Mouse (Mus musculus) liver, embryonic 15.5 days (tissue): ENCODE results near the gene Tmem106c. TPM values are rescaled to one million over a fixed set of nuclear protein-coding genes. Genes with fewer than 3 reads are reported as not detected.

Source experiments
- ATAC-seq: fragments of 200-750 bp; cut with Nextera tagmentation; 2 replicates; pipeline ENCODE4 v1.8.0; 2017; ENCODE audit warnings: moderate number of reproducible peaks, mild to moderate bottlenecking, moderate library complexity; ENCODE audit not compliant: insufficient read depth
- H3K27ac ChIP-seq: fragments of 300-500 bp; sonication (generic); replicated peaks from 2 replicates; pipeline ENCODE4 v1.5.1; 2015; ENCODE audit warnings: mild to moderate bottlenecking, inconsistent platforms
- H3K27me3 ChIP-seq: fragments of 300-500 bp; sonication (generic); 2 replicates; pipeline ENCODE4 v1.6.1; 2015; ENCODE audit warnings: mild to moderate bottlenecking, inconsistent platforms
- H3K36me3 ChIP-seq: fragments of 300-500 bp; sonication (generic); replicated peaks from 2 replicates; pipeline ENCODE4 v1.6.1; 2015; ENCODE audit warnings: moderate library complexity, mild to moderate bottlenecking, inconsistent platforms
- H3K4me1 ChIP-seq: fragments of 300-500 bp; sonication (generic); replicated peaks from 2 replicates; pipeline ENCODE4 v1.6.1; 2015; ENCODE audit warnings: inconsistent platforms
- H3K4me2 ChIP-seq: fragments of 300-500 bp; sonication (generic); 2 replicates; pipeline ENCODE4 v1.6.1; 2015; ENCODE audit warnings: moderate library complexity, mild to moderate bottlenecking, inconsistent platforms
- H3K4me3 ChIP-seq: fragments of 300-500 bp; sonication (generic); replicated peaks from 2 replicates; pipeline ENCODE4 v1.5.1; 2015; ENCODE audit warnings: mild to moderate bottlenecking, inconsistent platforms
- H3K9ac ChIP-seq: fragments of 300-500 bp; sonication (generic); 2 replicates; pipeline ENCODE4 v1.6.1; 2015; ENCODE audit warnings: moderate library complexity, mild to moderate bottlenecking, inconsistent platforms
- H3K9me3 ChIP-seq: fragments of 300-500 bp; sonication (generic); replicated peaks from 2 replicates; pipeline ENCODE4 v1.6.1; 2016; ENCODE audit warnings: inconsistent platforms
- WGBS: fragments of 180-500 bp; shearing (Covaris S2); methylation state at CpG from one replicate; pipeline ENCODE4 v1.1.7; 2015; ENCODE audit warnings: mixed read lengths; ENCODE audit not compliant: insufficient replicate concordance; 5-methylcytosine and 5-hydroxymethylcytosine counted together
- polyA plus RNA-seq: library from polyadenylated mRNA; unstranded; fragments of >200 nt; fragmentation: Nextera tagmentation; extraction: Ambion mirVana; gene quantifications from 2 replicates; pipeline ENCODE4 v1.2.1, GENCODE M21; 2015

Tmem106c gene
- polyA plus RNA-seq, 1 experiment from 2014 or later: 14.2 TPM

DNA sequence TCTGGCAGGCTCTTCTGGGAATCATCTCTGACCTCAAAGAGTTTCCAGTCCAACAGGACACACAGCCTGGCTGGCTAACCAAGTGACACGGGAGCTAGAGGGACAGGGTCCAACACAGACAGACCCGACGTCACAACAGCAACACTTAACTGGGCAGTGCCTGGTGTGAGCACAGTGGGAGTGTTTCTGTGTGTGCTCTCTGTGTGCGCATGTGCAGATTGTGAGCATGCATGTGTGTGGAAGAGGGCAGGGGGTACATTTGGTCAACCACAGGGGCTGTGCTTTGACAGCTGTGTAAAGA is 11.2 kb upstream of the Tmem106c start:
- Histone ChIP-seq H3K4me3 (no peak overlapping the region), H3K4me1 (no peaks in the 10 kb centered on the region), H3K27ac (no peak overlapping the region), H3K9ac (no peak overlapping the region), H3K4me2 (no peak overlapping the region), H3K9me3 (no peaks in the 10 kb centered on the region), H3K27me3 (peaks cover 25% of the 10 kb centered on the region; the same call in 1 of the 2 replicates), H3K36me3 (no peaks in the 10 kb centered on the region)
- no peak for ATAC-seq
- 60% methylated on average over 4 of the region's 4 CpGs for WGBS

- no peak for ATAC-seq
- Histone ChIP-seq H3K27ac (no peak overlapping the region), H3K4me2 (no peak overlapping the region), H3K4me3 (no peak overlapping the region), H3K9ac (no peak overlapping the region), H3K4me1 (no peaks in the 10 kb centered on the region), H3K36me3 (no peaks in the 10 kb centered on the region), H3K27me3 (peaks cover 25% of the 10 kb centered on the region; the same call in 1 of the 2 replicates), H3K9me3 (no peaks in the 10 kb centered on the region)
- 63% methylated on average over 8 of the region's 8 CpGs for WGBS
Measured at GRCm38 (mm10) chr15:97954671-97955070, 9.3 kb upstream of the Tmem106c start.

DNA sequence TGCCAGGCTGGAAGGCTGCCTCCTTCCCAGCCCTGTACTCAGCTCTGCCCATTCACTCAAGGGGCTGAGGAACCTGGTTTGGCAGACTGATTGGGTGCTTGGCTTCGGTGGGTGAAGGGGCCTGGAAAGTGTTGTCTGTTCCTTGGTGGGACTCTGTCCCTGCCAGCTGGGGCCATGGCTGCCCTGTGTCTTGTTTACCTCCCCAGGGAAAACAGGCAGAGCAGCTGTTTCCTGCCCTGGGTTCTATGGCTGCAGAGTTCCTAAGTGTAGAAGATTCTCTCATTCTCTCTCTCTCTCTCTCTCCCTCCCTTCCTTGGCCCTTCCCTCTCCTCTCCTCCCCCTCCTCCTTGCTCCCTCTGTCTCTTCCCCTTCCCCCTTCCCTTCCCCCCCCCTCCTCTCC is 8.7 kb upstream of the Tmem106c start:
- H3K27ac ChIP-seq: no peak overlapping the region
- ATAC-seq: no peak
- H3K9me3 ChIP-seq: no peaks in the 10 kb centered on the region
- H3K9ac ChIP-seq: no peak overlapping the region
- no peak overlapping the region for H3K4me2 ChIP-seq
- no peaks in the 10 kb centered on the region for H3K4me1 ChIP-seq
- H3K36me3 ChIP-seq: no peaks in the 10 kb centered on the region
- no peak overlapping the region for H3K4me3 ChIP-seq
- H3K27me3 ChIP-seq: peaks cover 25% of the 10 kb centered on the region; the same call in 1 of the 2 replicates
- WGBS: 60% methylated on average over 1 of the region's 1 CpGs

GRCm38 (mm10) chr15:97955742-97956141 is 8.3 kb upstream of the Tmem106c start:
- no peak overlapping the region for H3K27ac ChIP-seq
- H3K4me3 ChIP-seq: no peak overlapping the region
- H3K4me2 ChIP-seq: no peak overlapping the region
- no peaks in the 10 kb centered on the region for H3K4me1 ChIP-seq
- H3K9me3 ChIP-seq: no peaks in the 10 kb centered on the region
- WGBS: 32% methylated on average over 4 of the region's 4 CpGs
- ATAC-seq: no peak
- peaks cover 25% of the 10 kb centered on the region; the same call in 1 of the 2 replicates for H3K27me3 ChIP-seq
- H3K9ac ChIP-seq: no peak overlapping the region
- H3K36me3 ChIP-seq: no peaks in the 10 kb centered on the region

DNA sequence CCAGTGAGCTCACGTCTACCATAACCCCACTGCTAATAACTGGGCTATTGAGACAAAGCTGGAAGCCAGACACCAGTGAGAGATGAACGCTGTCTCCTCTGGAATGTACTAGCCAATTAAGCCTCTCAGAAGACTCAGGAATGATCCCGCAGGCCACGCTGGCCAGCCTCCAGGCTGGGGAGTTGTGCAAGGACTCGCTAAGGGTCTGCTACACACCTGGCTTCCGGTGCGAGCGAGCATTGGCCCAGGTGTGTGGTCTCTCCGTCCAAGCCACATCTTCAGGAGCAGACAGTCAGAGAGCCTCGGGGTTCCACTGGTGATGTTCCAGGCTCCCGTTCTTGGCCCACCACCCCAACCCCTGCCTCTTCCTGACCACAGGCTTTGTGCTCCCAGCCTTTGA is 7.6 kb upstream of the Tmem106c start:
- H3K9ac ChIP-seq: no peak overlapping the region
- no peak for ATAC-seq
- H3K9me3 ChIP-seq: no peaks in the 10 kb centered on the region
- no peaks in the 10 kb centered on the region for H3K36me3 ChIP-seq
- no peak overlapping the region for H3K27ac ChIP-seq
- WGBS: 65% methylated on average over 11 of the region's 11 CpGs
- H3K27me3 ChIP-seq: peaks cover 22% of the 10 kb centered on the region; the same call in 1 of the 2 replicates
- H3K4me1 ChIP-seq: no peaks in the 10 kb centered on the region
- H3K4me2 ChIP-seq: no peak overlapping the region
- H3K4me3 ChIP-seq: no peak overlapping the region

DNA sequence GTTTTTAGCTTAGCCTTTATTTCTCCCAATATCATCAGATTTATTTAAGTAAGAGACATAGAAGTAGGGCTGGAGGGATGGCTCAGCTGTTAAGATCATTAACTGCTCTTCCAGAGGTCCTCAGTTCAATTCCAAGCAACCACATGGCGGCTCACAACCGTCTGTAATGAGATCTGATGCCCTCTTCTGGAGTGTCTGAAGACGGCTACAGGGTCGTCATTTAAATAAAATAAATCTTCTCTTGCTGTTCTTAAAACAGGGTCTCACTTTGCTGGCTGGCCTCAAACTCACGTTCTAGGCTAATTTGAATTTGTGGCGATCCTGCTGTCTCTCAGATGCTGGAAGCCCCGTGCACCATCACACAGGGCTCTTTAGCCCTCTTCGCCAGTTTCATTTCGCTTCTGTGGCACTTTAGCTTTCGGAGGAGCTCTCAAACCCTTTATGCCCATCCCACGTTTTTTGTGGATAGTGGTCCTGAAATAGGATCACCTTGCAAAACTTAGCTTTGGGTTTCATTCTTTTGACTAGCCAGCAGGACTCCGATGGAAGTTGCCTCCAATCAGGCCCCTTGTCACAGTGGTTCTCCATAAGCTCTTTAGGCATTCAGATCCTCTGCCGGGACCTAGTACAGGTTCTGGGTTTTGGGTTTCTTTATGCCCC is 541 bp upstream of the Tmem106c start:
- no peak for ATAC-seq
- Histone ChIP-seq H3K9ac (peak overlapping the region; percentile 72), H3K27ac (0 out of 2 replicates have a peak overlapping the region, but pooled peaks have one; percentile 34), H3K27me3 (no peaks in the 10 kb centered on the region), H3K4me2 (peak overlapping the region; percentile 95), H3K36me3 (no peaks in the 10 kb centered on the region), H3K9me3 (no peaks in the 10 kb centered on the region), H3K4me3 (peak overlapping the region; percentile 72), H3K4me1 (peaks cover 18% of the 10 kb centered on the region)
- 7% methylated on average over 13 of the region's 13 CpGs for WGBS

GRCm38 (mm10) chr15:97964836-97965187 is 812 bp downstream of the Tmem106c start:
- 46% methylated on average over 7 of the region's 7 CpGs for WGBS
- H3K4me2 ChIP-seq: peak overlapping the region; percentile 95
- no peaks in the 10 kb centered on the region for H3K36me3 ChIP-seq
- peak overlapping the region; percentile 72 for H3K9ac ChIP-seq
- H3K9me3 ChIP-seq: no peaks in the 10 kb centered on the region
- H3K4me1 ChIP-seq: peaks cover 18% of the 10 kb centered on the region
- no peaks in the 10 kb centered on the region for H3K27me3 ChIP-seq
- ATAC-seq: no peak
- no peak overlapping the region for H3K27ac ChIP-seq
- H3K4me3 ChIP-seq: peak overlapping the region; percentile 72

DNA sequence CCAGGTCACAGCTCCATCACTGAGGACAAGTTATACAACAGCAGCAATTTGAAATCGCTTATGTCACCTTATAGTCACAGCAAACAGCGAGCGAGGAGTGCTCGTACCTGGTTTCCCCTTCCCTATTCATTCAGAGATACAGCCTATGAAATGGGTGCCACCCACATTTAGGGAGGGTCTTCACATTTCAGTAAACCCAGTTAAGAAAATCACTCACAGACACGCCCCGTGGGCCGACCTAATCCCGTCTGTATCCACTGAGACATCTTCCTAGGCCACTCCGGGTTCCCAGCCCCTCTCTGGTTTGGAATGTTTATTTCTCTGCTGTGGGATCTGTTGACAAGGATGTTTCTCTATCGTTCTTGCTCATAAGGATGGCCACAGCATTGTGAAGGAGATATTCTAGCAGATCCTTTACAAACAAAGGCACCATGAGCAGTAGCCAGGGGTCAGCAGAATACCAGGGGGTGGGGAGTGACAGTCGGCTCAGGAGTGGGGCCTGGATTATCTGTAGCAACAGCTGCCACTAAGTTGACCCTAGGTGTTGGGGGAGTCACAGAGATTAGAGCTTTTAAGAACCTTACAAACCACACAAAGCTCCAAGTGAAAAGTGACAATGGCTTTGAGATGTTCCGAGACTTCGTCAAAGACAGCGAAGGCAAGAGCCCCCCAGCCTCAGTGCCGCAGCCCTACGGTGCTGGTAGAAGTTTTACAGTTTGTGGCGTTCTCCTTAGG is 1.5 kb downstream of the Tmem106c start:
- no peak for ATAC-seq
- 60% methylated on average over 17 of the region's 17 CpGs for WGBS
- no peak overlapping the region for H3K4me2 ChIP-seq

GRCm38 (mm10) chr15:97970299-97970698 is 6.3 kb downstream of the Tmem106c start:
- ATAC-seq: no peak
- Histone ChIP-seq H3K4me2 (no peak overlapping the region), H3K4me1 (no peaks in the 10 kb centered on the region), H3K27me3 (0 out of 2 replicates have a peak, but pooled peaks cover 4% of the 10 kb centered on the region), H3K27ac (no peak overlapping the region), H3K4me3 (no peak overlapping the region), H3K9me3 (no peaks in the 10 kb centered on the region), H3K9ac (no peak overlapping the region), H3K36me3 (no peaks in the 10 kb centered on the region)
- WGBS: 45% methylated on average over 6 of the region's 6 CpGs

More for the DNA sequence above, 1.5 kb downstream of the Tmem106c start:
- Histone ChIP-seq H3K4me1 (peaks cover 18% of the 10 kb centered on the region), H3K27me3 (no peaks in the 10 kb centered on the region), H3K9ac (no peak overlapping the region), H3K4me3 (no peak overlapping the region), H3K9me3 (no peaks in the 10 kb centered on the region), H3K27ac (no peak overlapping the region), H3K36me3 (no peaks in the 10 kb centered on the region)

- no peak for ATAC-seq
- no peak overlapping the region for H3K9ac ChIP-seq
- H3K4me1 ChIP-seq: no peaks in the 10 kb centered on the region
- no peaks in the 10 kb centered on the region for H3K9me3 ChIP-seq
- H3K4me3 ChIP-seq: no peak overlapping the region
- WGBS: 68% methylated on average over 6 of the region's 6 CpGs
- H3K27me3 ChIP-seq: 0 out of 2 replicates have a peak, but pooled peaks cover 4% of the 10 kb centered on the region
- no peak overlapping the region for H3K4me2 ChIP-seq
- no peaks in the 10 kb centered on the region for H3K36me3 ChIP-seq
- no peak overlapping the region for H3K27ac ChIP-seq
Measured at GRCm38 (mm10) chr15:97972580-97972979, 8.6 kb downstream of the Tmem106c start.

GRCm38 (mm10) chr15:97973248-97974005 is 9.4 kb downstream of the Tmem106c start:
- Histone ChIP-seq H3K36me3 (no peaks in the 10 kb centered on the region), H3K9me3 (no peaks in the 10 kb centered on the region), H3K9ac (no peak overlapping the region), H3K4me2 (no peak overlapping the region), H3K27me3 (0 out of 2 replicates have a peak, but pooled peaks cover 4% of the 10 kb centered on the region), H3K4me1 (no peaks in the 10 kb centered on the region), H3K27ac (no peak overlapping the region), H3K4me3 (no peak overlapping the region)
- no peak for ATAC-seq
- 49% methylated on average over 11 of the region's 11 CpGs for WGBS
